Mouse (Mus musculus) macrophage (primary cell): ENCODE measurements around the gene Pkn1. TPM values are rescaled to one million over a fixed set of nuclear protein-coding genes. Genes with fewer than 3 reads are reported as not detected.

Source experiments
- H3K27ac ChIP-seq: fragments of 350-480 bp; formaldehyde crosslinking; 2 replicates; pipeline ENCODE4 v1.9.0; 2021
- H3K36me3 ChIP-seq: fragments of 350-480 bp; formaldehyde crosslinking; 2 replicates; pipeline ENCODE4 v1.9.0; 2021; ENCODE audit errors: inconsistent target
- H3K4me3 ChIP-seq: fragments of 350-480 bp; formaldehyde crosslinking; 2 replicates; pipeline ENCODE4 v1.9.0; 2021; ENCODE audit errors: inconsistent target
- H3K79me2 ChIP-seq: fragments of 350-480 bp; formaldehyde crosslinking; 2 replicates; pipeline ENCODE4 v1.9.0; 2021; ENCODE audit errors: inconsistent target
- WGBS: methylation state at CpG from one replicate; pipeline ENCODE4 v1.1.7; 2026; ENCODE audit warnings: inconsistent platforms; ENCODE audit not compliant: missing documents; 5-methylcytosine and 5-hydroxymethylcytosine counted together
- polyA plus RNA-seq: library from polyadenylated mRNA; stranded (reverse); fragments of 250-400 nt; gene quantifications from 3 replicates; pipeline ENCODE4 v1.2.4, GENCODE M21; 2018; ENCODE audit warnings: inconsistent platforms

The Pkn1 gene
- polyA plus RNA-seq, 1 experiment from 2014 or later = 109 TPM

- 95% methylated on average over 9 of the region's 9 CpGs for WGBS
- no peak overlapping the region for H3K4me3 ChIP-seq
These were observed 14.5 kb downstream of the Pkn1 start for GRCm38 (mm10) chr8:83684517-83684916.

GRCm38 (mm10) chr8:83681099-83681498, 17.9 kb downstream of the Pkn1 start:
- H3K36me3 ChIP-seq = peaks cover 99% of the 10 kb centered on the region
- no peak overlapping the region for H3K27ac ChIP-seq
- H3K79me2 ChIP-seq = peaks cover 13% of the 10 kb centered on the region; the same call in 1 of the 2 replicates
- 60% methylated on average over 6 of the region's 6 CpGs for WGBS
- no peak overlapping the region for H3K4me3 ChIP-seq

More at GRCm38 (mm10) chr8:83684517-83684916, 14.5 kb downstream of the Pkn1 start:
- Histone ChIP-seq H3K27ac (no peak overlapping the region), H3K79me2 (peaks cover 33% of the 10 kb centered on the region; the same call in 1 of the 2 replicates), H3K36me3 (peaks cover 88% of the 10 kb centered on the region)

GRCm38 (mm10) chr8:83680603-83681002, 18.4 kb downstream of the Pkn1 start:
- peaks cover 99% of the 10 kb centered on the region for H3K36me3 ChIP-seq

GRCm38 (mm10) chr8:83679866-83680265, 19.1 kb downstream of the Pkn1 start:
- H3K79me2 ChIP-seq = peaks cover 5% of the 10 kb centered on the region; the same call in 1 of the 2 replicates
- no peak overlapping the region for H3K27ac ChIP-seq
- H3K36me3 ChIP-seq = peaks cover 99% of the 10 kb centered on the region
- WGBS = 98% methylated on average over 12 of the region's 12 CpGs
- no peak overlapping the region for H3K4me3 ChIP-seq

More at GRCm38 (mm10) chr8:83680603-83681002, 18.4 kb downstream of the Pkn1 start:
- Histone ChIP-seq H3K79me2 (peaks cover 8% of the 10 kb centered on the region; the same call in 1 of the 2 replicates), H3K4me3 (no peak overlapping the region), H3K27ac (no peak overlapping the region)
- WGBS = 90% methylated on average over 5 of the region's 5 CpGs

GRCm38 (mm10) chr8:83674497-83674896, 24.5 kb downstream of the Pkn1 start:
- Histone ChIP-seq H3K4me3 (no peak overlapping the region), H3K36me3 (peaks cover 100% of the 10 kb centered on the region), H3K79me2 (peaks cover 5% of the 10 kb centered on the region; the same call in 1 of the 2 replicates), H3K27ac (no peak overlapping the region)
- 96% methylated on average over 5 of the region's 5 CpGs for WGBS

- H3K27ac ChIP-seq = no peak overlapping the region
- WGBS = 74% methylated on average over 5 of the region's 5 CpGs
- H3K79me2 ChIP-seq = no peaks in the 10 kb centered on the region; the same call in 1 of the 2 replicates
- peaks cover 92% of the 10 kb centered on the region for H3K36me3 ChIP-seq
- H3K4me3 ChIP-seq = no peak overlapping the region
These were observed 26.0 kb downstream of the Pkn1 start for GRCm38 (mm10) chr8:83672936-83673335.

- Histone ChIP-seq H3K4me3 (no peak overlapping the region), H3K36me3 (peaks cover 53% of the 10 kb centered on the region)
- WGBS = 90% methylated on average over 16 of the region's 16 CpGs
These were observed 30.0 kb downstream of the Pkn1 start for GRCm38 (mm10) chr8:83669013-83669412.

GRCm38 (mm10) chr8:83668010-83668916, 30.7 kb downstream of the Pkn1 start:
- WGBS = 62% methylated on average over 55 of the region's 80 CpGs
- no peaks in the 10 kb centered on the region for H3K79me2 ChIP-seq
- H3K4me3 ChIP-seq = no peak overlapping the region
- H3K36me3 ChIP-seq = peaks cover 45% of the 10 kb centered on the region
- no peak overlapping the region for H3K27ac ChIP-seq

More at GRCm38 (mm10) chr8:83669013-83669412, 30.0 kb downstream of the Pkn1 start:
- H3K79me2 ChIP-seq = no peaks in the 10 kb centered on the region
- no peak overlapping the region for H3K27ac ChIP-seq

- no peaks in the 10 kb centered on the region for H3K79me2 ChIP-seq
- H3K36me3 ChIP-seq = peaks cover 38% of the 10 kb centered on the region
- no peak overlapping the region for H3K4me3 ChIP-seq
- H3K27ac ChIP-seq = no peak overlapping the region
- WGBS = 89% methylated on average over 10 of the region's 10 CpGs
These were observed 31.5 kb downstream of the Pkn1 start for GRCm38 (mm10) chr8:83667526-83667925.

- no peak overlapping the region for H3K4me3 ChIP-seq
- no peaks in the 10 kb centered on the region for H3K79me2 ChIP-seq
- H3K36me3 ChIP-seq = peaks cover 31% of the 10 kb centered on the region
- no peak overlapping the region for H3K27ac ChIP-seq
- 100% methylated on average over 3 of the region's 3 CpGs for WGBS
These were observed 32.1 kb downstream of the Pkn1 start for GRCm38 (mm10) chr8:83666866-83667234.

GRCm38 (mm10) chr8:83665969-83666865, 32.8 kb downstream of the Pkn1 start, which contains the start of gene Ptger1:
Ptger1 (plus strand) TSS chr8:83666678.
- WGBS = 46% methylated on average over 14 of the region's 14 CpGs
- Histone ChIP-seq H3K4me3 (no peak within 1 kb of the TSS), H3K79me2 (no peaks in the 10 kb centered on the region), H3K27ac (no peak within 1 kb of the TSS), H3K36me3 (peaks cover 25% of the 10 kb centered on the region)

- Histone ChIP-seq H3K4me3 (no peak overlapping the region), H3K36me3 (peaks cover 13% of the 10 kb centered on the region), H3K27ac (no peak overlapping the region), H3K79me2 (no peaks in the 10 kb centered on the region)
- WGBS = 100% methylated on average over 1 of the region's 2 CpGs
These were observed 33.9 kb downstream of the Pkn1 start for GRCm38 (mm10) chr8:83664931-83665625.

- Histone ChIP-seq H3K36me3 (peaks cover 3% of the 10 kb centered on the region), H3K79me2 (peaks cover under 1% of the 10 kb centered on the region; the same call in 1 of the 2 replicates), H3K27ac (no peak overlapping the region), H3K4me3 (no peak overlapping the region)
- 91% methylated on average over 11 of the region's 13 CpGs for WGBS
These were observed 34.9 kb downstream of the Pkn1 start for GRCm38 (mm10) chr8:83664096-83664495.

- Histone ChIP-seq H3K27ac (no peak overlapping the region), H3K36me3 (no peaks in the 10 kb centered on the region), H3K79me2 (peaks cover 17% of the 10 kb centered on the region; the same call in 1 of the 2 replicates), H3K4me3 (no peak overlapping the region)
- 9% methylated on average over 4 of the region's 4 CpGs for WGBS
These were observed 36.6 kb downstream of the Pkn1 start for GRCm38 (mm10) chr8:83662421-83662826.
